Mouse (Mus musculus) hindbrain, embryonic 15.5 days (tissue): ENCODE data around the gene Pkig. TPM values are rescaled to one million over a fixed set of nuclear protein-coding genes. Genes with fewer than 3 reads are reported as not detected.
A peak's percentile ranks its signal among the peaks of the same experiment; 100 is the strongest.

Experiments used
- ATAC-seq: fragments of 200-750 bp; cut with Nextera tagmentation; 2 replicates; pipeline ENCODE4 v1.8.0; 2017; ENCODE audit warnings: low read depth, moderate number of reproducible peaks, moderate TSS enrichment; ENCODE audit not compliant: low FRiP score
- H3K27ac ChIP-seq: fragments of 300-500 bp; sonication (generic); replicated peaks from 2 replicates; pipeline ENCODE4 v1.5.1; 2015; ENCODE audit warnings: mild to moderate bottlenecking, inconsistent platforms
- H3K27me3 ChIP-seq: fragments of 300-500 bp; sonication (generic); 2 replicates; pipeline ENCODE4 v1.6.1; 2015; ENCODE audit warnings: control low read depth, inconsistent platforms
- H3K36me3 ChIP-seq: fragments of 300-500 bp; sonication (generic); 2 replicates; pipeline ENCODE4 v1.6.1; 2015; ENCODE audit warnings: control low read depth, inconsistent platforms
- H3K4me1 ChIP-seq: fragments of 300-500 bp; sonication (generic); replicated peaks from 2 replicates; pipeline ENCODE4 v1.6.1; 2015; ENCODE audit warnings: control low read depth, inconsistent platforms
- H3K4me2 ChIP-seq: fragments of 300-500 bp; sonication (generic); 2 replicates; pipeline ENCODE4 v1.6.1; 2015; ENCODE audit warnings: moderate library complexity, mild to moderate bottlenecking, inconsistent platforms
- H3K4me3 ChIP-seq: fragments of 300-500 bp; sonication (generic); 2 replicates; pipeline ENCODE4 v1.5.1; 2015; ENCODE audit warnings: mild to moderate bottlenecking, inconsistent platforms
- H3K9ac ChIP-seq: fragments of 300-500 bp; sonication (generic); 2 replicates; pipeline ENCODE4 v1.6.1; 2015; ENCODE audit warnings: inconsistent platforms
- H3K9me3 ChIP-seq: fragments of 300-500 bp; sonication (generic); 2 replicates; pipeline ENCODE4 v1.6.1; 2016; ENCODE audit warnings: control low read depth, inconsistent platforms
- WGBS: fragments of 180-500 bp; shearing (Covaris S2); methylation state at CpG from one replicate; pipeline ENCODE4 v1.1.7; 2015; 5-methylcytosine and 5-hydroxymethylcytosine counted together
- polyA plus RNA-seq: library from polyadenylated mRNA; unstranded; fragments of >200 nt; fragmentation: Nextera tagmentation; extraction: Ambion mirVana; gene quantifications from 2 replicates; pipeline ENCODE4 v1.2.1, GENCODE M21; 2015

The Pkig gene
- polyA plus RNA-seq, 1 experiment from 2014 or later: 115 TPM

- no peaks in the 10 kb centered on the region for H3K27me3 ChIP-seq
Measured at GRCm38 (mm10) chr2:163749647-163750611, 91.7 kb downstream of the Pkig start, which contains the start of gene Ada. Gene Ada (minus strand): TSS chr2:163750239.

GRCm38 (mm10) chr2:163754228-163754627, 96.0 kb downstream of the Pkig start:
- ATAC-seq: no peak
- Histone ChIP-seq H3K27ac (no peak overlapping the region), H3K9ac (no peak overlapping the region), H3K9me3 (no peaks in the 10 kb centered on the region), H3K4me2 (no peak overlapping the region), H3K36me3 (no peaks in the 10 kb centered on the region), H3K4me1 (peaks cover 16% of the 10 kb centered on the region), H3K27me3 (no peaks in the 10 kb centered on the region), H3K4me3 (no peak overlapping the region)
- 77% methylated on average over 5 of the region's 5 CpGs for WGBS

More at GRCm38 (mm10) chr2:163749647-163750611, 91.7 kb downstream of the Pkig start, which contains the start of gene Ada:
- Histone ChIP-seq H3K4me1 (peaks cover 17% of the 10 kb centered on the region), H3K27ac (no peak within 1 kb of the TSS), H3K9me3 (no peaks in the 10 kb centered on the region), H3K4me2 (peak within 1 kb of the TSS; percentile 91), H3K36me3 (no peaks in the 10 kb centered on the region), H3K9ac (peak within 1 kb of the TSS; percentile 56), H3K4me3 (peak within 1 kb of the TSS; percentile 54)
- peak; percentile 74; the same call in 1 of the 2 replicates for ATAC-seq
- under 1% methylated on average over 50 of the region's 57 CpGs for WGBS

GRCm38 (mm10) chr2:163756723-163757122, 98.5 kb downstream of the Pkig start:
- Histone ChIP-seq H3K4me1 (0 out of 2 replicates have a peak, but pooled peaks cover 4% of the 10 kb centered on the region), H3K4me3 (no peak overlapping the region), H3K27me3 (no peaks in the 10 kb centered on the region), H3K4me2 (no peak overlapping the region), H3K36me3 (no peaks in the 10 kb centered on the region), H3K27ac (no peak overlapping the region), H3K9ac (no peak overlapping the region), H3K9me3 (no peaks in the 10 kb centered on the region)
- ATAC-seq: no peak
- WGBS: 35% methylated on average over 2 of the region's 2 CpGs

GRCm38 (mm10) chr2:163758146-163758545, 100.0 kb downstream of the Pkig start:
- Histone ChIP-seq H3K4me1 (0 out of 2 replicates have a peak, but pooled peaks cover 4% of the 10 kb centered on the region), H3K36me3 (no peaks in the 10 kb centered on the region), H3K27ac (no peak overlapping the region), H3K4me3 (no peak overlapping the region), H3K4me2 (no peak overlapping the region), H3K27me3 (no peaks in the 10 kb centered on the region), H3K9ac (no peak overlapping the region), H3K9me3 (no peaks in the 10 kb centered on the region)
- 71% methylated on average over 2 of the region's 2 CpGs for WGBS
- no peak for ATAC-seq

- no peak for ATAC-seq
- Histone ChIP-seq H3K4me2 (no peak overlapping the region), H3K27ac (no peak overlapping the region), H3K4me3 (no peak overlapping the region), H3K36me3 (no peaks in the 10 kb centered on the region), H3K9me3 (no peaks in the 10 kb centered on the region), H3K4me1 (0 out of 2 replicates have a peak, but pooled peaks cover 4% of the 10 kb centered on the region), H3K9ac (no peak overlapping the region), H3K27me3 (no peaks in the 10 kb centered on the region)
- WGBS: 86% methylated on average over 6 of the region's 6 CpGs
Measured at GRCm38 (mm10) chr2:163760589-163760988, 102.4 kb downstream of the Pkig start.

GRCm38 (mm10) chr2:163761402-163761801, 103.2 kb downstream of the Pkig start:
- 87% methylated on average over 7 of the region's 7 CpGs for WGBS
- Histone ChIP-seq H3K4me2 (no peak overlapping the region), H3K9ac (no peak overlapping the region), H3K9me3 (no peaks in the 10 kb centered on the region), H3K4me3 (no peak overlapping the region), H3K27me3 (no peaks in the 10 kb centered on the region), H3K27ac (no peak overlapping the region), H3K36me3 (no peaks in the 10 kb centered on the region), H3K4me1 (0 out of 2 replicates have a peak, but pooled peaks cover 4% of the 10 kb centered on the region)
- ATAC-seq: no peak

GRCm38 (mm10) chr2:163766261-163766660, 108.1 kb downstream of the Pkig start:
- H3K27me3 ChIP-seq: no peaks in the 10 kb centered on the region
- H3K9ac ChIP-seq: no peak overlapping the region
- no peaks in the 10 kb centered on the region for H3K9me3 ChIP-seq
- ATAC-seq: no peak
- H3K36me3 ChIP-seq: no peaks in the 10 kb centered on the region
- H3K4me2 ChIP-seq: no peak overlapping the region
- H3K27ac ChIP-seq: no peak overlapping the region
- H3K4me3 ChIP-seq: no peak overlapping the region
- H3K4me1 ChIP-seq: no peaks in the 10 kb centered on the region

GRCm38 (mm10) chr2:163766890-163767289, 108.7 kb downstream of the Pkig start:
- H3K9ac ChIP-seq: no peak overlapping the region
- no peak for ATAC-seq
- no peaks in the 10 kb centered on the region for H3K4me1 ChIP-seq
- no peaks in the 10 kb centered on the region for H3K36me3 ChIP-seq
- no peaks in the 10 kb centered on the region for H3K27me3 ChIP-seq
- 69% methylated on average over 1 of the region's 1 CpGs for WGBS
- H3K27ac ChIP-seq: no peak overlapping the region
- no peak overlapping the region for H3K4me2 ChIP-seq
- H3K9me3 ChIP-seq: no peaks in the 10 kb centered on the region
- no peak overlapping the region for H3K4me3 ChIP-seq

GRCm38 (mm10) chr2:163770731-163771130, 112.5 kb downstream of the Pkig start:
- no peak for ATAC-seq

More at GRCm38 (mm10) chr2:163770731-163771130, 112.5 kb downstream of the Pkig start:
- no peak overlapping the region for H3K4me3 ChIP-seq
- no peak overlapping the region for H3K27ac ChIP-seq
- H3K4me1 ChIP-seq: no peaks in the 10 kb centered on the region
- WGBS: 89% methylated on average over 8 of the region's 8 CpGs
- no peaks in the 10 kb centered on the region for H3K36me3 ChIP-seq
- H3K9ac ChIP-seq: no peak overlapping the region
- no peak overlapping the region for H3K4me2 ChIP-seq
- H3K9me3 ChIP-seq: no peaks in the 10 kb centered on the region
- 0 out of 2 replicates have a peak, but pooled peaks cover 3% of the 10 kb centered on the region for H3K27me3 ChIP-seq

Other genes with a start within 250 kb of the Pkig start
- gene Oser1, start 233.7 kb upstream of the Pkig start, polyA plus RNA-seq: 72.1 and 78.6 TPM in 2 replicates
- 127 and 136 TPM in 2 replicates for gene Gdap1l1, start 219.9 kb upstream of the Pkig start, polyA plus RNA-seq
- gene Fitm2, start 185.8 kb upstream of the Pkig start, polyA plus RNA-seq: 16.9 TPM in 2 replicates
- 0.34 and 0.96 TPM in 2 replicates for gene R3hdml, start 166.1 kb upstream of the Pkig start, polyA plus RNA-seq
- gene Hnf4a, start 151.6 kb upstream of the Pkig start, polyA plus RNA-seq: 0.17 TPM in 1 of 2 replicates, not detected in the other
- 41.2 and 41.6 TPM in 2 replicates for gene Ttpal, start 56.1 kb upstream of the Pkig start, polyA plus RNA-seq
- gene Serinc3, start 13.3 kb upstream of the Pkig start, polyA plus RNA-seq: 31.2 and 33.5 TPM in 2 replicates
- 4.2 and 4.4 TPM in 2 replicates for gene Ada, start 91.9 kb downstream of the Pkig start, polyA plus RNA-seq
- gene Ccn5, start 162.5 kb downstream of the Pkig start, polyA plus RNA-seq: 0.23 and 0.45 TPM in 2 replicates
- gene Kcnk15, start 195.3 kb downstream of the Pkig start, polyA plus RNA-seq: 0.16 and 0.25 TPM in 2 replicates